Mouse (Mus musculus) gastrocnemius, postnatal 25 days (tissue): ENCODE data around the gene Cpd. TPM values are rescaled to one million over a fixed set of nuclear protein-coding genes. Genes with fewer than 3 reads are reported as not detected.

ENCODE experiments used
- DNase-seq: peaks from one replicate; pipeline ENCODE4 v3.0.0; 2022
- total RNA-seq, 2 experiments: library from RNA; stranded (reverse); gene quantifications; 1 replicate in 1 of 2; 2 replicates in 1 of 2; pipeline ENCODE4 v1.2.3; 2021

Gene Cpd
- total RNA-seq, 2 experiments from 2014 or later, result 26.3 to 30.5 TPM

DNA sequence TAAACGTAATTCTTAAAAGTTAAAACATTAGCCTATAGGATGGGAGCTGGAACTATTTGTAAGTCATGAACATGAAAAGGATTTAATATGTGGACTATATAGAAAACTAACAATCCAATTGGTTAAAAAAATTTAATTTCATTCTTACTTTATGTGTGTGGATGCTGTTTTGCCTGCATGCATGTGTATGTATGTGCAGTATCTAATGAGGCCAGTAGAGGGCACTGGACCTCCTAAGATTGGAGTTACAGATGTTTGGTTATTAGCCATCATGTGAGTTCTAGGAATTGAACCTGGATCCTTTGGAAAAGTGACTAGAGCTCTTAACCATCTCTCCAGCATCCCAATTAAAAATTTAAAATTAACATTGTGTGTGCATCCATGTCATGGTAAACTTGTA lies 57.6 kb downstream of the Cpd start:
- DNase-seq, result no peak

DNA sequence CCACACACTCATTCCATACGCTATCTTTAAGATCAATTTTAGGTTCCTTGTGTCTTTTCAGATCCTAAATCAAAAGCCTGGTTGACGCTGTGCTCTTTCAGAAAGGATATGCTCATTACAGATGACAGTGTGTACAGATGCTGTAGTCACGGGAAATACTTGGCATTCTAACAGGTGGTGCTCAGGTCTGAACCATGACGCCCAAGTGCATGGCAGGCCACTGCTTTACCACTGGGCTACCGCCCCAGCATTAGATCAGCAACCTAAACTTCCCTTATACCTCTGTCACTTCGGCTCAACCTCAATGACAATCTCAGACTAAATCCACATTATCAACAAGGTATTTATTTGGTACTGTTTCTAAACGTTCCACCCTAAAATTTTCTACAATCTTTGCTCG lies 71.3 kb downstream of the Cpd start:
- no peak for DNase-seq

DNA sequence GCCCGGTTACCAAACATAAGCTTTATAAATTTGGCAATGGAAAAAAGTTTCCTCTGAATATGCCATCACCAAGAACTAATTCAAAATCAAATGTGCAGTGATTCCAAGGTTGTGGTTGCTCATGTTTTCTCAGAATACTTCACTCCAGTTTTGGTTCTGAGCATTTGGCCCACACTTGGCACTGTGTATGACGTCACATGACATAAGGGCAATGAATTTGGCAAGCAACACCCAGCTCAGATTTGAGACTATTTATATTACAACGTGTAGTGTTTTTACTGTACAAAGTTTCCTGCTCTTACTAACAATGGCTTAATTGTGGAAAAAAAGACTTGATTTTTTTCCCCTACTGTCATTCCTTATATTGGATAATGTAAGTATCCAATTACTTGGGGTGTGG lies 73.0 kb downstream of the Cpd start:
- DNase-seq, result no peak

DNA sequence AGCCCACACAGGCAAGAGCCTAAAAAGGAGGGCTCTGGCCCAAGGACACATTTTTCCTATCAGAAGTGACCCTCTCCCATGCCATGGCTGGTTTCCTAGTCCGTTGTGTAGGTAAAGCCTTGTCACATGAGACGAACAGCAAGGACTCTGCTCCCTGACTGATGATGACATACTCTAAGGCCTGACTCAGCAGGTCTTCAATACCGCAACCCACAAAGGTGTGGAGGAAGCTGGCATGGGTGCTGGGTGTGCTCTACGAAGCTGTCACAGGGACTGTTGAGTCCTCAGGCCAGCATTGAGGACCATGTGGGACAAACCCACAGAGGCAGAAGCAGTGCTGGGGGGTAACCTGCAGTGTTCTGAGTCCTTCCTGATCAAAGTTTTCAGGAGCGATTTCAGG lies 76.3 kb downstream of the Cpd start:
- DNase-seq, result no peak

DNA sequence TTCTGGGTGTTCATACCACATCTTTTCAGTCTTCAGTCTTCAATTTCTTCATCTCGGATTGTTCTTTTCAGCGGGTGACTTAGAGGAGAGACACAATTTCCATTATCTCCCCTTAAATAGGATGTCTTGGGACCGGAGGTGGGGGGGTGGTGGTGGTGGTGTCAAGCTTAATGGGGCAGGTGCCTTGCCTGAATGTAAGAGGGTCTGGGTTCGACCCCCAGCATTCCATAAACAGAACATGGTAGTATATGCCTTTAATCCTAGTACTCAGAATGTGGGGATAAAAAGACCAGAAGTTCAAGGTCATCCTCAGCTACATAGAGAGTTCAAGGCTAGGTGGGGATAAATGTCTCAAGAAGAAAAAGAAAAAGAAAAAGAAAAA lies 83.1 kb downstream of the Cpd start:
- no peak for DNase-seq

DNA sequence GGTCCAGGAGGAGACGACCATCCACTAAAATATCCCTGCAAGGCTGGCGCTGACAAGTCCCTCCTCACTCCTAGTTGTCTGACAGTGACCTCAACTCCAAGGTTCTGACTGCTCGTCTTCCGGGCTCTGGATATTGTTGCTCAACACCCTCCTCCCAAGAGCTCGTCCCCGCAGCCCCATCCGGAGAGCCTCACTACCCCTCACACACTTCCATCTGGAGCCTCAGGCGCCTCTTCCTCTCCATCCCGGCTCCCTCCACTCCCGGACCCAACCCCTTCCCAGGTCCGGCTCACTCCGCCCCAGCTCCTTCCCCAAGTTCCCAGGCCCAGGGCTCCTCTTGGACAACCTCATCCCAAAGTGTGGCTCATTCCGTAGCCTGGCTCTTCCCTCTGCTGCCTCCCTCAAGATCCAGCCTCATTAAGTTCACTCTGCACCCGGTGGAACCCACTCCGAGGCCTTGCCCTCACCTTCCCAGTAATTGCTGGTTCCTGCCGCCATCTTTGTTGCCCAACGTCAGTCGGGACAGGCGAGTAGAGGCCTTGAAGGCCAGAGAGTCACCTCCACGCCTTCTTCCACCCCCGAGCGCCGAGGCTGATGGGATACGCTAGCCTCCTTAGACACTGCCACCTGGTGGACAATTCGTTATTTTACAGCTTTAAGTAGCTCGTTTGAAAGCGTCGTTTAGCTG lies 83.6 kb downstream of the Cpd start, which contains the start of gene Gosr1:
TSS of gene Gosr1 (minus strand) at position 527 of the 688 bp plus-strand sequence.
- DNase-seq, result peak; percentile 84

DNA sequence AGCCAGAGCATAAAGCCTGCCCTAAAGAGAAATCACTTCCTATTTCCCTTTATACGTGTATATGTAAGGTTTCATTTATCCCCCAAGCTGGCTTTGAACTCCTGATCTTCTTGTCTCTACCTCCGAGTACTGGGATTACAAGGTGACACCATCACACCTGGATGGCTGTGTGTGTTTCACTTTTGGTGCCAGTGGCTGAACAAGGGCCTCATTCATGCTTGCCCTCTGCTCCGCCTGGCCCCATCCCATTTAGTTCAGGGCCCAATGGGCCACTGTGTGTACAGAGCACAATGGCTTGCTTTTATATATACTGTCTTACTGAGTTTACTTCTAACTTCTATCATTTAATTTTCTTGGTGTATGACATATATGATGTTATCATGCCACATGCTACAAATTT lies 94.5 kb downstream of the Cpd start:
- DNase-seq, result no peak

DNA sequence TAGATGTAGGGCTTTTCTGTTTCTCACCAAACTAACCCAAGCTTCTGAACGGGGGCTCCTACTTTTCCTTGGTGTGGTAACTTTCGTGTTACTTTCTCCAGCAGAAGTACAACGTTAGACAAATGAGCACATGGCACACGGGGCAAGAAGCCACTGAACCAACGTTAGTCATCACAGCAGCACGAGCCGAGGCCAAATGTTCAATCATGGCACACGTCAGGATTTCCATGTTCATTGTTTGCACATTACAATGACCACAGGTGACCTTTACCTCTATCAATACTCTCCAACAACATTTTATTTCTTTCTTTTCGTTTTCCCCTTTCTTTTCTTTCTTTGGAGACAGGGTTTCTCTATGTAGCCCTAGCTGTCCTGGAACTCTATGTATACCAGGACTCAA lies 98.0 kb downstream of the Cpd start:
- no peak for DNase-seq

DNA sequence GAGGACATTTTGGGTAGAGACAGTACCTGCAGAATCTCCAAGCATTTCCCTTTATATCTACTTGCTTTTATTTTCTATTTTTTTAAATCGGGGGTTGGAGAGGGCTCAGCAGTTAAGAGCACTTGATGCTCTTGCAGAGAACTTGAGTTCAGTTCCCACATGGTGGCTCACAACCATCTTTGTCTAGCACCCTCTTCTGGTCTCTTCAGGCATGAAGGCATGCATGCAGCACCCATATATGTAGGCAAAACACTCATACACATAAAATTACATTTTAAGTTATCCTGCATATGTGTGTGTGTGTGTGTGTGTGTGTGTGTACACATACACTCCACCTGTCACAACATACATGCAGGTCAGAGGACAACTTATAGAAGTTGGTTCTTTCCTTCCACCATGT lies 100.9 kb downstream of the Cpd start:
- DNase-seq, result no peak

DNA sequence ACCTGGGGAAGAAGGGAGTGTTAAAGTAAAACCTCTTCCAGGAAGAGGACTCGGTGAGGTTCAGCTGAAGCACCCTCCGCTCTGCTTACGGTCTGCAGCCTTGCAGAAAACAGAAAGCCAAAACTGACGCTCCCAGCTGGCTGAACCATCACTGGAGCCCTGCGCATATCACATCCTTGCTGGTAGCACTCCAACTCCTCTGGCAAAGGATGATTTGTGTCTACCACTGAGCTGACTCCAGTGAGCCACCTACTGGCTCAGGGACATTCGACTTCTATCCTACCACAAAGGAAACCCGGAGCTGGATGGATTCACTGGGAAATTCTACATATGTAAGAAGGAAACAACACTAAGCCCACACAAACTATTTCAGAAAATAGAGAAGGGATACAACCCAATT lies 102.3 kb downstream of the Cpd start:
- DNase-seq, result peak; percentile 58

DNA sequence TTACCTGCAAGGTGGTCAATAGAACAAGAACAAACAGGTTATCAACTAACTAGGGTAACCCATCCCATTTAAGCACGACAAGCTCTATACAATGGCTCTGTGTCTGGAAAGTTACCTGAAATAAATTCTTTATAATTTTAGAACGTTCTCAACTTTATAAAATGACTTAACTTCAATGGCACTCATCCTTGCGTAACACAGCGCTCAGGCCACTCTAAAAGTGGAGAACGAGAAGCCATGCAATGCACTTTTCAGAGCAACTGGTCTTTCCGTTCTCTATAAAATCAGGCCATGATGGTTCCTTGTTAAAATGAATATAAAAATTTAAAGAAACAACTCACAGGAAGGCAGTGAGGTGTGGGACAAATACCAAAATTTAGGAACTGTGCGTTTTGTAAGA lies 104.3 kb downstream of the Cpd start:
- no peak for DNase-seq

DNA sequence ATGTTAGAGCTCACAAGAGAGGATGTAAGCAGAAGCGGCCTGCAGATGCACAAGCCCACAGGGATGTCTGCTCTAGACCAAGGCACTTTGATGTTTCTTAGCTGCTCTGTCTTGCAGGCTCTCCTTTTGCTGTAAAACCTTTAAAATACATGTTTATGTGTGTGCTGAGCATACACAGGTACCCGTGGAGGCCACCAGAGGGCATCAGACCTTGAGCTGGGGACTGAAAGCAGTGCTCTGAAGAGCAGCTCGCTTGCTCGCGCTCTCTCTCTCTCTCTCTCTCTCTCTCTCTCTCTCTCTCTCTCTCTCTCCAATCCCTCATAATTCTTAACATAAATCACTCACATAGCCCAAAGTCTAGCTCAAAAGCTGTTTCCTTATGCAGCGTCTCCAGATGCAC lies 107.7 kb downstream of the Cpd start:
- no peak for DNase-seq

DNA sequence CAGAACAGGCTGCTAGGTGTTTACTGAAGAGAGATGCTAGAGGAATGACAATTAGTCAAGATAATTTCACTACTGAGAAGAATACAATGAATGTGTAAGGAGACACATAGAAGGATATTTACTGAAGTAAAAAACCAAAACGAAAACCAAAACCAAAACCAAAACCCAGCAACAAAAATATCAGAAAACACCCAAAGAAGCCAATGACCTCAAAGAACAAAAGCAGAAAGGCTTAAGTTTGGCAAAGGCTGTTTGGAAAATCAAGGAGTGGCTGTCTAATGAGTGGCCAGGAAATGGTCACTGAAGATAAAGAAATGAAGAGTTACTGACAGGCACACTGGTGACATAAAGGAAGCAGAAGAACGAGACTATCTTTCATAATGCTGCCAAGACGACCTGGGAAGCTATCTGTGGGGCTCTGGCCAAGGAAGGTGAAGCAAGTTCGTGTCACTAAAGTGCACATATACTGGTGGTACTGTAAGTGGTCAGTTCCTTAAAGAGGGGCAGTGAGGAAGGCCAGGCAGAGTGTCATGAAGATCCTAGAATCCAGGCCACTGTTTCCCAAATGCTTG lies 111.0 kb downstream of the Cpd start:
- no peak for DNase-seq

DNA sequence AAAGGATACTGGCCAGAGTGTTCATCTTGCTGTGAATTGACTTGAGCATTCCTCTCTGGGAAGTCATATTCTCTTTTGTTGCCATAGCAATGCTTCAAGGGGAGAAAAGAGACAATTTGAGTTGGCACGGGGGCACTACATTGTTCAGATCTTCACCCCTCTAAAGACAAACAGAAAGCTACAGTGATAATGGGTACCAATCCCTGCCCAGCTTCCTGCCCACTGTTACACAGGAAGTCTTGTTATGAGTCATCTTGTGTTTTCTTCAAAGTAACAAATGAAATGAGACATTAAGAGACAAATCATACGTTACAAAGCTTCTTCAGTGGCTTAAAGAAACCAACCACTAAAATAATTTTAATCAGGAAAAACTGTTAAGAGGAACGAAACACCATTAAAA lies 112.3 kb downstream of the Cpd start:
- DNase-seq, result no peak

DNA sequence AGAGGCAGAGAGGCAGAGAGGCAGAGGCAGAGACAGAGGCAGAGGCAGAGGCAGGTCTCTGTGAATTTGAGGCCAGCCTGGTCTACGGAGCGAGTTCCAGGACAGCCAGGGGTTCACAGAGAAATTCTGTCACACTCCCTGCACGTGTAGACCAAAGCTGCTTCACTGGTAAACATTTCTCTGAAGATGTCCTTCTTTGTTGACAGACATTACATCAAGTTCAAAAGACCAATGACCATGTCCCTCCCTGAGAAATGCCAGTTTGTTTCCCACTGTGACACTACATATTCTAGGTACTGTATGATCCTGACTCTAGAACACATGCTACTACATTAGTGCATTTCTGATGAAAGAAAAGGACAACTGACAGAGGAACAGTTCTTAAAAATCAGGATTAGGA lies 116.2 kb downstream of the Cpd start:
- no peak for DNase-seq

Other genes with a start within 250 kb of the Cpd start
- gene Abr, start 224.7 kb downstream of the Cpd start, total RNA-seq, result 10 to 100 TPM; 11.3 to 11.6 TPM
- gene Bhlha9, start 174.5 kb downstream of the Cpd start, total RNA-seq, result not detected
- 1 to 10 TPM in 1 of 2 experiments, under 1 TPM in 1; 0.84 to 8.2 TPM for gene Trarg1, start 167.2 kb downstream of the Cpd start, total RNA-seq
- gene Gosr1, start 83.4 kb downstream of the Cpd start, total RNA-seq, result 10 to 100 TPM; 17.6 to 18.6 TPM
- not detected for gene Tmigd1, start 55.1 kb upstream of the Cpd start, total RNA-seq
- 10 to 100 TPM; 25.8 to 30.3 TPM for gene Blmh, start 77.8 kb upstream of the Cpd start, total RNA-seq
- gene Slc6a4, start 151.6 kb upstream of the Cpd start, total RNA-seq, result under 1 TPM in 1 of 2 experiments, not detected in 1; 0.56 TPM
- gene Nsrp1, start 231.4 kb upstream of the Cpd start, total RNA-seq, result 10 to 100 TPM in 1 of 2 experiments, 1 to 10 TPM in 1; 9.5 to 10.3 TPM